Mouse (Mus musculus): Measurements from ENCODE around the gene Src.

DNA sequence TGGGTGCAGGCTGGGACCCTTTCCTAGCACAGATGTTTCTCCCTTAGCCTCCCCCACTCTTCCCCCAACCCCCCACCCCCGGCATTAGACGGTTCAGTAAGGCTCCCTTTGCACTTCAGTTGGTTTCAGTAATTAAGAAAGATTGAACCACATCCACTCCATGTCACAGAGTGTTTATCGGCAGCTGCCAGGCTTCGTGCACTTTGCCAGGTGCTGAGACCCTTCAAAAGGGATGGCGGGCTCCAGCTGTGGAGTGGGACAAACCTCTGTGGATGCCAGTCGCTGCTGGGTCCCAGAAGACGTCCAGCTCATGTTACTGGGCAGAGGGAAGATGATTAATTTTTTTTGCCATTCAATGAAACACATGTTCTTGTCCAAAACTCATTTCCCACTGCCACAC, 100.2 kb downstream of the Src start:
- TF ChIP-seq CTCF (IDR thresholded peaks at IDR 0.05) (no peak), EP300 (IDR thresholded peaks at IDR 0.05) (no peak)
